Mouse (Mus musculus) heart, postnatal 10 days (tissue): ENCODE data around the gene Zfp988. TPM values are rescaled to one million over a fixed set of nuclear protein-coding genes. Genes with fewer than 3 reads are reported as not detected.
"Not testable (repeated sequence)": the region's sequence is repeated elsewhere in the genome, so short reads cannot be mapped to it uniquely, and the experiment has no call there.

Source experiments
- DNase-seq, 2 experiments: peaks; one replicate each; pipeline ENCODE4 v3.0.0; 2021
- intact Hi-C: fragments of 180-260 bp; cut with DNase I; formaldehyde crosslinking; loops from one replicate; pipeline ENCODE4 v1.15.1; 2025
- total RNA-seq, 2 experiments: library from RNA; stranded (reverse); gene quantifications; 2 replicates each; pipeline ENCODE4 v1.2.3; 2021

Zfp988 gene
- total RNA-seq, 2 experiments from 2014 or later: not detected

GRCm38 (mm10) chr4:147340876-147341275 is 35.4 kb downstream of the Zfp988 start:
- intact Hi-C loops, DNase-seq: not testable (repeated sequence)

GRCm38 (mm10) chr4:147343042-147343908 is 37.8 kb downstream of the Zfp988 start:
- intact Hi-C loops, DNase-seq: not testable (repeated sequence)

GRCm38 (mm10) chr4:147345061-147345554 is 39.6 kb downstream of the Zfp988 start:
- DNase-seq, intact Hi-C loops: not testable (repeated sequence)

- DNase-seq, intact Hi-C loops: not testable (repeated sequence)
Measured at GRCm38 (mm10) chr4:147346361-147347035, 41.0 kb downstream of the Zfp988 start.

- intact Hi-C loops, DNase-seq: not testable (repeated sequence)
Measured at GRCm38 (mm10) chr4:147347300-147347699, 41.8 kb downstream of the Zfp988 start.

GRCm38 (mm10) chr4:147347880-147348279 is 42.4 kb downstream of the Zfp988 start:
- intact Hi-C loops, DNase-seq: not testable (repeated sequence)

GRCm38 (mm10) chr4:147348401-147348800 is 42.9 kb downstream of the Zfp988 start:
- intact Hi-C loops, DNase-seq: not testable (repeated sequence)

GRCm38 (mm10) chr4:147348906-147349686 is 43.6 kb downstream of the Zfp988 start:
- intact Hi-C loops: not testable (repeated sequence)

GRCm38 (mm10) chr4:147349687-147350415 is 44.4 kb downstream of the Zfp988 start:
- intact Hi-C loops, DNase-seq: not testable (repeated sequence)

More at GRCm38 (mm10) chr4:147348906-147349686, 43.6 kb downstream of the Zfp988 start:
- DNase-seq: not testable (repeated sequence)

- intact Hi-C loops, DNase-seq: not testable (repeated sequence)
Measured at GRCm38 (mm10) chr4:147350541-147350940, 45.1 kb downstream of the Zfp988 start.

- DNase-seq, intact Hi-C loops: not testable (repeated sequence)
Measured at GRCm38 (mm10) chr4:147351376-147351980, 46.0 kb downstream of the Zfp988 start.

- DNase-seq, intact Hi-C loops: not testable (repeated sequence)
Measured at GRCm38 (mm10) chr4:147353626-147354025, 48.2 kb downstream of the Zfp988 start.

- DNase-seq, intact Hi-C loops: not testable (repeated sequence)
Measured at GRCm38 (mm10) chr4:147356042-147356441, 50.6 kb downstream of the Zfp988 start.

- not testable (repeated sequence) for DNase-seq
Measured at GRCm38 (mm10) chr4:147357195-147357594, 51.7 kb downstream of the Zfp988 start.

GRCm38 (mm10) chr4:147361003-147361402 is 55.5 kb downstream of the Zfp988 start, which contains the start of gene Zfp978:
TSS of gene Zfp978 (plus strand) at chr4:147361303.
- not testable (repeated sequence) for DNase-seq

More at GRCm38 (mm10) chr4:147357195-147357594, 51.7 kb downstream of the Zfp988 start:
- intact Hi-C loops: not testable (repeated sequence)

GRCm38 (mm10) chr4:147361872-147362271 is 56.4 kb downstream of the Zfp988 start:
- intact Hi-C loops, DNase-seq: not testable (repeated sequence)

More at GRCm38 (mm10) chr4:147361003-147361402, 55.5 kb downstream of the Zfp988 start, which contains the start of gene Zfp978:
- intact Hi-C loops: not testable (repeated sequence)

GRCm38 (mm10) chr4:147369564-147369963 is 64.1 kb downstream of the Zfp988 start:
- DNase-seq, intact Hi-C loops: not testable (repeated sequence)

GRCm38 (mm10) chr4:147383199-147383598 is 77.7 kb downstream of the Zfp988 start:
- intact Hi-C loops, DNase-seq: not testable (repeated sequence)
